Mouse (Mus musculus): ENCODE data around the gene Ap3d1. TPM values are rescaled to one million over a fixed set of nuclear protein-coding genes. Genes with fewer than 3 reads are reported as not detected.

The Ap3d1 gene
- polyA plus RNA-seq, 1 experiment from 2014 or later = 102 TPM

- H3K27me3 ChIP-seq (replicated peaks; ENCODE audit: control insufficient read depth, insufficient read depth, low read length) = no peaks in the 10 kb centered on the region
- no peak for ATAC-seq
- H3K9me3 ChIP-seq (ENCODE audit: control insufficient read depth, low read length) = no peaks in the 10 kb centered on the region
- WGBS = 63% methylated on average over 5 of the region's 5 CpGs
- H3K36me3 ChIP-seq (ENCODE audit: control insufficient read depth, insufficient read depth, low read length) = peaks cover 24% of the 10 kb centered on the region
- H3K27ac ChIP-seq (ENCODE audit: low read depth, low read length) = no peak overlapping the region
- H3K9ac ChIP-seq (ENCODE audit: low read depth, low read length) = no peak overlapping the region
- H3K4me2 ChIP-seq (ENCODE audit: low read length) = no peak overlapping the region
- H3K4me3 ChIP-seq (ENCODE audit: low read length) = no peak overlapping the region
- H3K4me1 ChIP-seq (ENCODE audit: control insufficient read depth, insufficient read depth, low read depth, low read length) = peaks cover 4% of the 10 kb centered on the region
Observed at GRCm38 (mm10) chr10:80663485-80664196, 78.4 kb downstream of the Ap3d1 start.

GRCm38 (mm10) chr10:80661149-80661548 lies 80.9 kb downstream of the Ap3d1 start:
- WGBS = 30% methylated on average over 5 of the region's 5 CpGs
- no peak overlapping the region for H3K4me3 ChIP-seq (ENCODE audit: low read length)
- H3K9me3 ChIP-seq (ENCODE audit: control insufficient read depth, low read length) = no peaks in the 10 kb centered on the region
- no peak overlapping the region for H3K4me2 ChIP-seq (ENCODE audit: low read length)
- ATAC-seq = no peak
- no peak overlapping the region for H3K9ac ChIP-seq (ENCODE audit: low read depth, low read length)
- peaks cover 4% of the 10 kb centered on the region for H3K4me1 ChIP-seq (ENCODE audit: control insufficient read depth, insufficient read depth, low read depth, low read length)
- H3K27ac ChIP-seq (ENCODE audit: low read depth, low read length) = no peak overlapping the region
- no peaks in the 10 kb centered on the region for H3K27me3 ChIP-seq (replicated peaks; ENCODE audit: control insufficient read depth, insufficient read depth, low read length)
- H3K36me3 ChIP-seq (ENCODE audit: control insufficient read depth, insufficient read depth, low read length) = peaks cover 6% of the 10 kb centered on the region; the same call in 1 of the 2 replicates

- no peak for ATAC-seq
- peak overlapping the region; percentile 34 for H3K4me2 ChIP-seq (ENCODE audit: low read length)
- no peaks in the 10 kb centered on the region for H3K27me3 ChIP-seq (replicated peaks; ENCODE audit: control insufficient read depth, insufficient read depth, low read length)
- H3K27ac ChIP-seq (ENCODE audit: low read depth, low read length) = peak overlapping the region; percentile 39; the same call in 1 of the 2 replicates
- WGBS = 13% methylated on average over 10 of the region's 10 CpGs
- 0 out of 2 replicates have a peak overlapping the region, but pooled peaks have one; percentile 14 for H3K9ac ChIP-seq (ENCODE audit: low read depth, low read length)
- peaks cover 18% of the 10 kb centered on the region for H3K4me1 ChIP-seq (ENCODE audit: control insufficient read depth, insufficient read depth, low read depth, low read length)
- no peaks in the 10 kb centered on the region for H3K36me3 ChIP-seq (ENCODE audit: control insufficient read depth, insufficient read depth, low read length)
- no peak overlapping the region for H3K4me3 ChIP-seq (ENCODE audit: low read length)
- no peaks in the 10 kb centered on the region for H3K9me3 ChIP-seq (ENCODE audit: control insufficient read depth, low read length)
Observed at GRCm38 (mm10) chr10:80659213-80659612, 82.9 kb downstream of the Ap3d1 start.

GRCm38 (mm10) chr10:80658841-80659202 lies 83.2 kb downstream of the Ap3d1 start:
- WGBS = 62% methylated on average over 4 of the region's 4 CpGs
- Histone ChIP-seq H3K27me3 (replicated peaks; ENCODE audit: control insufficient read depth, insufficient read depth, low read length) (no peaks in the 10 kb centered on the region), H3K9ac (ENCODE audit: low read depth, low read length) (0 out of 2 replicates have a peak overlapping the region, but pooled peaks have one; percentile 14), H3K4me2 (ENCODE audit: low read length) (no peak overlapping the region; the same call in 1 of the 2 replicates), H3K36me3 (ENCODE audit: control insufficient read depth, insufficient read depth, low read length) (no peaks in the 10 kb centered on the region), H3K4me3 (ENCODE audit: low read length) (no peak overlapping the region), H3K9me3 (ENCODE audit: control insufficient read depth, low read length) (no peaks in the 10 kb centered on the region), H3K27ac (ENCODE audit: low read depth, low read length) (peak overlapping the region; percentile 39; the same call in 1 of the 2 replicates), H3K4me1 (ENCODE audit: control insufficient read depth, insufficient read depth, low read depth, low read length) (peaks cover 20% of the 10 kb centered on the region)
- ATAC-seq = no peak

- H3K9ac ChIP-seq (ENCODE audit: low read depth, low read length) = no peak overlapping the region
- no peaks in the 10 kb centered on the region for H3K9me3 ChIP-seq (ENCODE audit: control insufficient read depth, low read length)
- no peak for ATAC-seq
- no peak overlapping the region for H3K27ac ChIP-seq (ENCODE audit: low read depth, low read length)
- no peak overlapping the region for H3K4me3 ChIP-seq (ENCODE audit: low read length)
- no peak overlapping the region for H3K4me2 ChIP-seq (ENCODE audit: low read length)
- H3K4me1 ChIP-seq (ENCODE audit: control insufficient read depth, insufficient read depth, low read depth, low read length) = peaks cover 20% of the 10 kb centered on the region
- WGBS = 87% methylated on average over 14 of the region's 14 CpGs
- H3K27me3 ChIP-seq (replicated peaks; ENCODE audit: control insufficient read depth, insufficient read depth, low read length) = no peaks in the 10 kb centered on the region
- no peaks in the 10 kb centered on the region for H3K36me3 ChIP-seq (ENCODE audit: control insufficient read depth, insufficient read depth, low read length)
Observed at GRCm38 (mm10) chr10:80658194-80658840, 83.7 kb downstream of the Ap3d1 start.

Other genes starting within 250 kb of the Ap3d1 start
- gene Onecut3, start 247.4 kb downstream of the Ap3d1 start, polyA plus RNA-seq (2015; fragmentation: Nextera tagmentation; extraction: Ambion mirVana) = 1.2 and 1.3 TPM in 2 replicates
- gene Atp8b3, start 203.1 kb downstream of the Ap3d1 start, polyA plus RNA-seq (2015; fragmentation: Nextera tagmentation; extraction: Ambion mirVana) = 1.5 and 1.6 TPM in 2 replicates
- 25.8 and 26.5 TPM in 2 replicates for gene Rexo1, start 180.7 kb downstream of the Ap3d1 start, polyA plus RNA-seq (2015; fragmentation: Nextera tagmentation; extraction: Ambion mirVana)
- gene Klf16, start 164.9 kb downstream of the Ap3d1 start, polyA plus RNA-seq (2015; fragmentation: Nextera tagmentation; extraction: Ambion mirVana) = 5.1 and 5.8 TPM in 2 replicates
- 127 and 130 TPM in 2 replicates for gene Abhd17a, start 151.9 kb downstream of the Ap3d1 start, polyA plus RNA-seq (2015; fragmentation: Nextera tagmentation; extraction: Ambion mirVana)
- gene Scamp4, start 139.4 kb downstream of the Ap3d1 start, polyA plus RNA-seq (2015; fragmentation: Nextera tagmentation; extraction: Ambion mirVana) = 73.6 and 80.8 TPM in 2 replicates
- 5.2 and 6.4 TPM in 2 replicates for gene Adat3, start 139.4 kb downstream of the Ap3d1 start, polyA plus RNA-seq (2015; fragmentation: Nextera tagmentation; extraction: Ambion mirVana)
- 2.3 and 3.1 TPM in 2 replicates for gene Gm49322, start 136.2 kb downstream of the Ap3d1 start, polyA plus RNA-seq (2015; fragmentation: Nextera tagmentation; extraction: Ambion mirVana)
- gene Csnk1g2, start 119.4 kb downstream of the Ap3d1 start, polyA plus RNA-seq (2015; fragmentation: Nextera tagmentation; extraction: Ambion mirVana) = 24.9 and 77.7 TPM in 2 replicates
- gene Btbd2, start 85.2 kb downstream of the Ap3d1 start, polyA plus RNA-seq (2015; fragmentation: Nextera tagmentation; extraction: Ambion mirVana) = 21.2 and 83.2 TPM in 2 replicates
- gene Mknk2, start 64.2 kb downstream of the Ap3d1 start, polyA plus RNA-seq (2015; fragmentation: Nextera tagmentation; extraction: Ambion mirVana) = 35.6 and 55.7 TPM in 2 replicates
- 56.9 and 59.5 TPM in 2 replicates for gene Mob3a, start 40.3 kb downstream of the Ap3d1 start, polyA plus RNA-seq (2015; fragmentation: Nextera tagmentation; extraction: Ambion mirVana)
- gene Izumo4, start 40.1 kb downstream of the Ap3d1 start, polyA plus RNA-seq (2015; fragmentation: Nextera tagmentation; extraction: Ambion mirVana) = 43.7 and 50.4 TPM in 2 replicates
- 13.2 and 16.9 TPM in 2 replicates for gene Dot1l, start 12.9 kb upstream of the Ap3d1 start, polyA plus RNA-seq (2015; fragmentation: Nextera tagmentation; extraction: Ambion mirVana)
- gene Sf3a2, start 55.9 kb upstream of the Ap3d1 start, polyA plus RNA-seq (2015; fragmentation: Nextera tagmentation; extraction: Ambion mirVana) = 44.7 and 59.9 TPM in 2 replicates
- gene Plekhj1, start 56.4 kb upstream of the Ap3d1 start, polyA plus RNA-seq (2015; fragmentation: Nextera tagmentation; extraction: Ambion mirVana) = 129 and 140 TPM in 2 replicates
- gene Amh, start 63.0 kb upstream of the Ap3d1 start, polyA plus RNA-seq (2015; fragmentation: Nextera tagmentation; extraction: Ambion mirVana) = not detected in 2 replicates
- 1.1 and 1.2 TPM in 2 replicates for gene Jsrp1, start 71.2 kb upstream of the Ap3d1 start, polyA plus RNA-seq (2015; fragmentation: Nextera tagmentation; extraction: Ambion mirVana)
- gene Oaz1, start 84.4 kb upstream of the Ap3d1 start, polyA plus RNA-seq (2015; fragmentation: Nextera tagmentation; extraction: Ambion mirVana) = 1,272 and 1,293 TPM in 2 replicates
- gene Lingo3, start 101.8 kb upstream of the Ap3d1 start, polyA plus RNA-seq (2015; fragmentation: Nextera tagmentation; extraction: Ambion mirVana) = 22.1 and 23.3 TPM in 2 replicates
- gene Lsm7, start 112.9 kb upstream of the Ap3d1 start, polyA plus RNA-seq (2015; fragmentation: Nextera tagmentation; extraction: Ambion mirVana) = 197 and 208 TPM in 2 replicates
- 92.4 and 97.5 TPM in 2 replicates for gene Sppl2b, start 113.0 kb upstream of the Ap3d1 start, polyA plus RNA-seq (2015; fragmentation: Nextera tagmentation; extraction: Ambion mirVana)
- gene Tmprss9, start 129.6 kb upstream of the Ap3d1 start, polyA plus RNA-seq (2015; fragmentation: Nextera tagmentation; extraction: Ambion mirVana) = 0.13 and 0.27 TPM in 2 replicates
- gene Timm13, start 158.7 kb upstream of the Ap3d1 start, polyA plus RNA-seq (2015; fragmentation: Nextera tagmentation; extraction: Ambion mirVana) = 314 and 364 TPM in 2 replicates
- gene Lmnb2, start 176.0 kb upstream of the Ap3d1 start, polyA plus RNA-seq (2015; fragmentation: Nextera tagmentation; extraction: Ambion mirVana) = 36.6 and 41.9 TPM in 2 replicates
- gene Gadd45b, start 187.8 kb upstream of the Ap3d1 start, polyA plus RNA-seq (2015; fragmentation: Nextera tagmentation; extraction: Ambion mirVana) = 8.0 and 9.0 TPM in 2 replicates